Mouse (Mus musculus): ENCODE measurements around the gene Wnk2.

DNA sequence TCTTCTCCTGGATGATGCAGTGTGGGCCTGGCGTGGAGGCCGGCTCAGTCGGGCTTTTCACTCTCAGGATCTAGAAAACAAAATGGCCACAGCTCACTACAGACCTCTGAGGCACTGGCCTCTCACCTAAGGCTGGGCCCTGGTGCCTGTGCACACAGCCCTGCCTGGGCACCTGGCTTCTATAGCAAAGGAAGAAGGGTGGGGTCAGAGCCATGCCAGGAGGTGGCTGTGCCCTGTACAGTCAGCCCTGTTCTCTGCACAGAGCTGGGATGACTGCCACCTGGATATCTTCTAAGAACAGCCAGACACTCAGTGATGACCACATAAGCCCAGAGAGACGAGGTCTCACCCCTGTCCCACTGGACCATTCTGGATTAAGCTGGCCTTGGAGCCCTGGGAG lies 111.4 kb downstream of the Wnk2 start:
- no peak for TF ChIP-seq CTCF (IDR thresholded peaks at IDR 0.05; ENCODE audit: low read depth, low read length)
- TF ChIP-seq POLR2A (IDR thresholded peaks at IDR 0.05; ENCODE audit: borderline replicate concordance, low read depth, low read length) = no peak

Measured in bone marrow macrophage, adult 2 months (primary cell).